Mouse (Mus musculus): Measurements from ENCODE around the gene Vmn1r27. TPM values are rescaled to one million over a fixed set of nuclear protein-coding genes. Genes with fewer than 3 reads are reported as not detected.

Gene Vmn1r27
- not detected in 2 replicates for polyA plus RNA-seq (2016; fragmentation: Nextera tagmentation; extraction: Ambion mirVana)

DNA sequence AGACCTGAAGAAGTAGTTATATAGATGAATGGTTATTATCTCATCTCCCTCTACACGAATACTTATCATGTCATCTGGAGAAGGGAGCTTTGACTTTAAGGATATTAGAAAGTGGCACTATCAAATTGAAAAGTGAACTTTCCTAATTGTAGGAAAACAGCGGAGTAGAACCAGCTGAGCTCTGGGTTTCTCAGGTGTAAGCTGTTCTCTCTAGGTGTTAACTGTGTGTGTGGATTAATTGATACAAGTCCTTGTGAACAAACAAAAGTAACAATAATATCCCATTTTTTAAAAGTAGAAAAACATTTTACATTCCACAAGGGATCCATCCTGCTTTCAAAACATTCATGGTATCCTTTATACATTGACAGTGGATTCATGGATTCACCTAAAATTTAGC, at the start of gene Vmn1r27:
Gene Vmn1r27, minus strand, starts transcription at position 101 of the 400 bp plus-strand sequence.
- Histone ChIP-seq H3K4me3 (no peak within 1 kb of the TSS), H3K36me3 (replicated peaks) (no peaks in the 10 kb centered on the region), H3K9me3 (no peaks in the 10 kb centered on the region), H3K27ac (replicated peaks) (no peak within 1 kb of the TSS), H3K27me3 (replicated peaks; ENCODE audit: low read depth, poor library complexity, severe bottlenecking) (no peaks in the 10 kb centered on the region), H3K4me1 (no peaks in the 10 kb centered on the region)
- WGBS: 87% methylated on average over 2 of the region's 2 CpGs
- no peak for DNase-seq (ENCODE audit: low spot score)

DNA sequence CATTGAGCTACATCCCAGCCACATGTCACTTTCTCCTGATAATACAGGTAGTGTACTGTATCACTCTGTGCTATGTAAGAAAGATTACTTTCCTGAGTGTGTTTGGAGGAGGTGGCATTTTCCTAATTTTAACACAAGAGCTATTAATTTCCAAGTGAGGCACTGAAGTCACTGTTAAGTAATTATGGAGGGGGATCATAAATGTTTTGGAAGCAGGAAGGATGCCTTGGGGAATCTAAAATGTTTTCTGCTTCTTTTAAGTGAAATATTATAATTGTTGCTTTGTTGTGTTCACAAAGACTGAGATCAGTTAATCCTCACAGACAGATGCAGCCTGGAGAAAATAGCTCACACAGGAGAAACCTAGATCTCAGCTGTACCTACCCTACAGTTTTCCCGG, 43.1 kb upstream of the Vmn1r27 start, which contains the start of gene Vmn1r28:
Gene Vmn1r28, plus strand, starts transcription at position 301 of the 400 bp plus-strand sequence.
- no peak within 1 kb of the TSS for H3K27ac ChIP-seq (replicated peaks)
- no peaks in the 10 kb centered on the region for H3K9me3 ChIP-seq
- no peaks in the 10 kb centered on the region for H3K27me3 ChIP-seq (replicated peaks; ENCODE audit: low read depth, poor library complexity, severe bottlenecking)
- H3K4me1 ChIP-seq: no peaks in the 10 kb centered on the region
- no peak within 1 kb of the TSS for H3K4me3 ChIP-seq
- H3K36me3 ChIP-seq (replicated peaks): no peaks in the 10 kb centered on the region
- DNase-seq (ENCODE audit: low spot score): no peak
- WGBS: 90% methylated on average over 1 of the region's 1 CpGs

DNA sequence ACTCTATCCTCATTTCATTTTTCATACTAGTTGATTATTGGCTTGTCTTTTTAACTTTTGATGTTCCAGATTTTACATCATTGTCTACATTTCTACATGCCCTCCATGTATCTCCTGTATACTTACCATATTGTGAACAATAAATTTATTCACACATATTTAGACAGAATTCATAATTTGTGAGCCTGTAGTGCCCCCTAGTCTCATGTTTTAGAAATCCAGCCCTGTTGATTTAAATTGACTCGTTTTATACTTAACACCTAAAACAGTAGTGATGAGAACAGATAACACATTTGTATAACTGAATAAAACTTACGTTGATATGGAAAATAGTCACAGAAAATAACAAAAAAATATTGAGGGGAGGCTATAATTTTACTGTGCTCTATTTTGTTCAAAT, 2.5 kb downstream of the Vmn1r27 start:
- no peaks in the 10 kb centered on the region for H3K9me3 ChIP-seq
- no peaks in the 10 kb centered on the region for H3K36me3 ChIP-seq (replicated peaks)
- H3K4me1 ChIP-seq: no peaks in the 10 kb centered on the region
- no peak for DNase-seq (ENCODE audit: low spot score)
- no peak overlapping the region for H3K27ac ChIP-seq (replicated peaks)
- H3K27me3 ChIP-seq (replicated peaks; ENCODE audit: low read depth, poor library complexity, severe bottlenecking): no peaks in the 10 kb centered on the region
- H3K4me3 ChIP-seq: no peak overlapping the region
- WGBS: 86% methylated on average over 2 of the region's 2 CpGs

Other genes with a start within 250 kb of the Vmn1r27 start
- not detected in 2 replicates for gene Vmn1r25, start 238.0 kb downstream of the Vmn1r27 start, polyA plus RNA-seq (2016; fragmentation: Nextera tagmentation; extraction: Ambion mirVana)
- gene Vmn1r26, start 203.7 kb downstream of the Vmn1r27 start, polyA plus RNA-seq (2016; fragmentation: Nextera tagmentation; extraction: Ambion mirVana): not detected in 2 replicates
- not detected in 2 replicates for gene Vmn1r28, start 43.2 kb upstream of the Vmn1r27 start, polyA plus RNA-seq (2016; fragmentation: Nextera tagmentation; extraction: Ambion mirVana)
- not detected in 2 replicates for gene Vmn1r29, start 82.7 kb upstream of the Vmn1r27 start, polyA plus RNA-seq (2016; fragmentation: Nextera tagmentation; extraction: Ambion mirVana)
- gene Vmn1r30, start 224.6 kb upstream of the Vmn1r27 start, polyA plus RNA-seq (2016; fragmentation: Nextera tagmentation; extraction: Ambion mirVana): not detected in 2 replicates

Measured in embryonic facial prominence, embryonic 10.5 days (tissue).